Mouse (Mus musculus): ENCODE results near the gene Xntrpc. TPM values are rescaled to one million over a fixed set of nuclear protein-coding genes. Genes with fewer than 3 reads are reported as not detected.

The Xntrpc gene
- 0.25 and 0.27 TPM in 2 replicates for polyA plus RNA-seq (2015; fragmentation: Nextera tagmentation; extraction: Ambion mirVana)

DNA sequence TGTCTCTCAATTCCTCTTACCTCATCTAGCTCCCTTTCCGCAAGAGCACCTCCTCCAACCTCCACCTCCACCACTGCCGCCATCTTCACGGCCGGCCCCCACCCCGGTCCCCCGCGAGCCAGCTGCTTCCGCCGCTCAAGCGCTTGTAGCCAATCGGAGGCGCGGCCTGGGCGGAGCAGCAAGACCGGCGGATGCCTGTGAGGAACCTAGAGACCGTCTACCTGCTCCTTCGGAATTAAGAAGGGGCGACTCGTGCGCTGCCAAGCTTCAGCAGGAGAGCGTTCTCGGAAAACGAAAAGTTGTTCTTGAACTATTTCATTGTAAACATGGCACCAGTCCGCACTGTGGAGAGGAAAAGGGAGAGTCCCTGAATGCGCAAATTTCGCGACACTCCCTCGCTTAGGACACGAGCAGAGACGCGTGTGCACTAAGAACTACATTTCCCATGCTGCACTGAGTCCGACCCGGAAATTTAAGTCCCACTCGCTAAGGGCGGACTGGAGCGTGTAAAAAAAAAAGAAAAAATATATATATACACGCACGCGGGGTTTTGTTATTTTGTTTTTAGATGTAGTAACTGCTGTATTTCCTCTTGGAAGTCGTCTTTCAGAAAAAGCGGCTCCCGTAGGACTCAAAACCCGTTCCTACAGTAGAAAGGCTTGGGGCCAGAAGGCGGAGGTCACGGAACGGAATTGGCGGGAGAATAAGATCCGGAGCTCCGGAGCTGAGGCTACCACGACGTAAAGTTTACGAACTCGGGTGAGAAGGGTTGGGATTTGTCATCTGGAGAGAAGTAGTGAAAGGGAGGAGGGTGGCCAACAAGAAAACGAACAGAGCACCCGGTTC, at the start of gene Xntrpc, which contains the start of the genes Rnf121 and Xndc1:
Gene Xntrpc (plus strand): TSS at position 668 of the 846 bp plus-strand sequence.
Gene Rnf121 (minus strand): TSS at position 424 of the 846 bp plus-strand sequence.
Gene Xndc1 (plus strand): TSS at position 466 of the 846 bp plus-strand sequence.
- TF ChIP-seq EP300 (optimal IDR thresholded peaks at IDR 0.05), result no peak
- WGBS, result under 1% methylated on average over 56 of the region's 56 CpGs
- peak; percentile 98 for ATAC-seq (ENCODE audit: low FRiP score, low TSS enrichment)

DNA sequence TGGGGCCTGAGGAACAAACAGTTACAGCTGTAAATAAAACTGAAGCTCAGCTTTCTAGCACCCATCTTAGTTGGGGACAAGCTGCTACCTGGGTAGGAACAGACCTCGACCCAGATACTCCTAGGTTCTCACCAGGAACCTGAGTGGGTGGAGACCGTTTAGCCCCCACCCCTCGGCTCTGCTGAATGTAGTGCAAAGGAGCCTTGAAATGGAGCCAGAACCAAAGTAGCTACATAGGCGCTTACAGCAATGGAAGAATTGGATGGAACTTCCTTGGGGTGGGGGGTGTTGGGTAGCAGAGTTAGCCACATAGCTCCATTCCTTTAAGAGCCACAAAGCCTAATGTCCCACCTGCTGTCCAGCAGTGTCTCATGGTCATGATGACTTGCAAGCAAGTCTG, 48.6 kb upstream of the Xntrpc start:
- no peak for ATAC-seq (ENCODE audit: low FRiP score, low TSS enrichment)

More for the DNA sequence above, at the start of gene Xntrpc, which contains the start of the genes Rnf121 and Xndc1:
- Histone ChIP-seq H3K9me3 (ENCODE audit: control insufficient read depth, low read length) (no peaks in the 10 kb centered on the region), H3K4me3 (ENCODE audit: low read depth, low read length) (peak within 1 kb of the TSS; percentile 71), H3K27ac (replicated peaks) (peak within 1 kb of the TSS; percentile 87), H3K4me2 (replicated peaks; ENCODE audit: low read depth) (peak within 1 kb of the TSS; percentile 70), H3K36me3 (ENCODE audit: control insufficient read depth, insufficient read depth, low read length) (no peaks in the 10 kb centered on the region), H3K9ac (ENCODE audit: low read length) (peak within 1 kb of the TSS; percentile 64), H3K4me1 (replicated peaks; ENCODE audit: control insufficient read depth, insufficient read depth) (peaks cover 7% of the 10 kb centered on the region; the same call in 1 of the 2 replicates), H3K27me3 (ENCODE audit: control insufficient read depth, insufficient read depth, low read length) (no peaks in the 10 kb centered on the region)
- DNase-seq (ENCODE audit: low spot score), result peak; percentile 95

DNA sequence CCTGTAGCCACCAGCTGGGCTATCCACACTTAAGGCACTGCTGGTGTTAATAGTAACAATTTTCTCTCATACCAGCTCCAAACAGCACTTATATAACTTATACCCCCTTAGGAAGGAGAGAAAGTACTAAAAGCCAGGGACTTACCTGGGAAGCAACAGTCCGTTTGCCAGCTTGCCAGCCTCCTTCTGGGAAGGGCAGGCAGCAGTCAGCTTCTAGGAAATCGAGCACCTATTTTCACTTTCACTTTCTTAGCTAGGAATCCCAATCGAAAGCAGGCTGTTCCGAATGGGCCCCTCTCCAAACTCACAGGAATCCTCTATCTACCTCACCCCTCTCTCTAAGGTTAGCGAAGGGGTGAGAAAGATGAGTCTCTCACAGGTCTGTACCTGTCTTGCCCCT, 48.1 kb upstream of the Xntrpc start:
- H3K27ac ChIP-seq (replicated peaks), result 0 out of 2 replicates have a peak overlapping the region, but pooled peaks have one; percentile 8
- H3K4me1 ChIP-seq (replicated peaks; ENCODE audit: control insufficient read depth, insufficient read depth), result no peaks in the 10 kb centered on the region
- ATAC-seq (ENCODE audit: low FRiP score, low TSS enrichment) (peak; percentile 30; the same call in 1 of the 2 replicates), DNase-seq (ENCODE audit: low spot score) (peak; percentile 37)
- H3K4me2 ChIP-seq (replicated peaks; ENCODE audit: low read depth), result peak overlapping the region; percentile 34
- H3K36me3 ChIP-seq (ENCODE audit: control insufficient read depth, insufficient read depth, low read length), result peaks cover 39% of the 10 kb centered on the region
- no peak overlapping the region for H3K9ac ChIP-seq (ENCODE audit: low read length)
- no peak for TF ChIP-seq EP300 (optimal IDR thresholded peaks at IDR 0.05)
- no peak for TF ChIP-seq CTCF (IDR thresholded peaks at IDR 0.05; ENCODE audit: low read depth)
- WGBS, result 62% methylated on average over 5 of the region's 5 CpGs
- H3K27me3 ChIP-seq (ENCODE audit: control insufficient read depth, insufficient read depth, low read length), result no peaks in the 10 kb centered on the region
- no peaks in the 10 kb centered on the region for H3K9me3 ChIP-seq (ENCODE audit: control insufficient read depth, low read length)
- H3K4me3 ChIP-seq (ENCODE audit: low read depth, low read length), result 0 out of 2 replicates have a peak overlapping the region, but pooled peaks have one; percentile 4

More for the DNA sequence above, 48.6 kb upstream of the Xntrpc start:
- no peak for TF ChIP-seq CTCF (IDR thresholded peaks at IDR 0.05; ENCODE audit: low read depth)
- TF ChIP-seq EP300 (optimal IDR thresholded peaks at IDR 0.05), result no peak
- WGBS, result 77% methylated on average over 4 of the region's 4 CpGs
- Histone ChIP-seq H3K4me2 (replicated peaks; ENCODE audit: low read depth) (peak overlapping the region; percentile 34), H3K4me1 (replicated peaks; ENCODE audit: control insufficient read depth, insufficient read depth) (no peaks in the 10 kb centered on the region), H3K9me3 (ENCODE audit: control insufficient read depth, low read length) (no peaks in the 10 kb centered on the region), H3K4me3 (ENCODE audit: low read depth, low read length) (no peak overlapping the region), H3K27me3 (ENCODE audit: control insufficient read depth, insufficient read depth, low read length) (no peaks in the 10 kb centered on the region), H3K36me3 (ENCODE audit: control insufficient read depth, insufficient read depth, low read length) (peaks cover 42% of the 10 kb centered on the region), H3K27ac (replicated peaks) (0 out of 2 replicates have a peak overlapping the region, but pooled peaks have one; percentile 8), H3K9ac (ENCODE audit: low read length) (no peak overlapping the region)
- DNase-seq (ENCODE audit: low spot score), result no peak

DNA sequence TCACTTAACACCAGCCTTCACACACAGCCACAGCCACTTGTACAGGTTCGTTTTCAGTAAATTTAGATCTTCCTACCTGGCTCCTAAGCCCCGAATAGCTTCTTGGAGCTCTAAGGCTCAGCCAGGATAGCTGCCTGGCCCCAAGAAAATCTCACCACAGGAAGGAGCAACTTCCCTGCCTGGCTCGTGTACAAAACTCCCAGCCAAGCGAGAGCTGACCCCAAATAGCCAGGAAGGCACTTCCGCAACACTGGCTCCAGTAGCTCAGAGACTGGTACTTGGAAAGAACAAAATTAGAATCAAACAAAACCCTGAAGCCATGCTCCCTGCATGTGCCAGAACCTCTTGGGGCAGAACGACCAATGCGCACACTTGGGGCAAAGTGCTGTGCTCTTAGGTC, 47.5 kb upstream of the Xntrpc start:
- Histone ChIP-seq H3K9ac (ENCODE audit: low read length) (no peak overlapping the region), H3K4me3 (ENCODE audit: low read depth, low read length) (no peak overlapping the region), H3K27ac (replicated peaks) (no peak overlapping the region; the same call in 1 of the 2 replicates), H3K4me1 (replicated peaks; ENCODE audit: control insufficient read depth, insufficient read depth) (no peaks in the 10 kb centered on the region), H3K4me2 (replicated peaks; ENCODE audit: low read depth) (no peak overlapping the region), H3K36me3 (ENCODE audit: control insufficient read depth, insufficient read depth, low read length) (peaks cover 37% of the 10 kb centered on the region), H3K27me3 (ENCODE audit: control insufficient read depth, insufficient read depth, low read length) (no peaks in the 10 kb centered on the region), H3K9me3 (ENCODE audit: control insufficient read depth, low read length) (no peaks in the 10 kb centered on the region)
- WGBS, result 73% methylated on average over 7 of the region's 7 CpGs
- DNase-seq (ENCODE audit: low spot score) (no peak), ATAC-seq (ENCODE audit: low FRiP score, low TSS enrichment) (no peak)
- TF ChIP-seq EP300 (optimal IDR thresholded peaks at IDR 0.05) (no peak), CTCF (IDR thresholded peaks at IDR 0.05; ENCODE audit: low read depth) (no peak)

DNA sequence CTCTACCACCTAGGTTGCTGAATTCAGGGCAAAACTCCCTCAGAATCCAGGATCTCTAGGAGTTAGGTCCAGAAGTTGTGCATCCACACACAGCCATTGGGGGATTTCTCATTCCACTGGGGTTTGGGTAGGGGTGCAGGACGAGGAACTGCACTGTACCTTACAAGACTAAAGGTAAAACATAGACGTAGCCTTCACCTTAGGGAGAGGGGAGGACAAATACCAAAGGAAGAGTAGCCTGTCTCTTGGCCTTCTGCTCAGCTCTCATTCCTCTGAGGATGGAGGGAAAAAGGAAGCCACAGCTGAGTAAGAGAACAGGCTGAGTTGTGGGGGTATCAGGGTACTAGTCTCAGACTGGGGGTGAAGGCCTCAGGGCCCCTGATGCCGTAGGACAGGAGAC, 46.9 kb upstream of the Xntrpc start, which contains the start of gene Il18bp:
Gene Il18bp (minus strand): TSS at position 101 of the 400 bp plus-strand sequence.
- DNase-seq (ENCODE audit: low spot score) (no peak), ATAC-seq (ENCODE audit: low FRiP score, low TSS enrichment) (no peak)
- peak within 1 kb of the TSS; percentile 34 for H3K4me2 ChIP-seq (replicated peaks; ENCODE audit: low read depth)
- no peak within 1 kb of the TSS for H3K9ac ChIP-seq (ENCODE audit: low read length)
- 88% methylated on average over 3 of the region's 3 CpGs for WGBS
- TF ChIP-seq CTCF (IDR thresholded peaks at IDR 0.05; ENCODE audit: low read depth) (no peak), EP300 (optimal IDR thresholded peaks at IDR 0.05) (no peak)
- H3K4me1 ChIP-seq (replicated peaks; ENCODE audit: control insufficient read depth, insufficient read depth), result no peaks in the 10 kb centered on the region
- no peaks in the 10 kb centered on the region for H3K27me3 ChIP-seq (ENCODE audit: control insufficient read depth, insufficient read depth, low read length)
- no peaks in the 10 kb centered on the region for H3K9me3 ChIP-seq (ENCODE audit: control insufficient read depth, low read length)
- peaks cover 37% of the 10 kb centered on the region for H3K36me3 ChIP-seq (ENCODE audit: control insufficient read depth, insufficient read depth, low read length)
- H3K27ac ChIP-seq (replicated peaks), result peak within 1 kb of the TSS; percentile 8; the same call in 1 of the 2 replicates
- H3K4me3 ChIP-seq (ENCODE audit: low read depth, low read length), result 0 out of 2 replicates have a peak within 1 kb of the TSS, but pooled peaks have one; percentile 4
